Mouse (Mus musculus): ENCODE data around the gene Nos3. TPM values are rescaled to one million over a fixed set of nuclear protein-coding genes. Genes with fewer than 3 reads are reported as not detected.

Gene Nos3
- total and polyA plus RNA-seq, 3 experiments: 0.30 to 0.36 (median 0.31) TPM

GRCm38 (mm10) chr5:24389658-24390020 lies 25.0 kb downstream of the Nos3 start:
- Histone ChIP-seq H3K4me1 (ENCODE audit: control insufficient read depth in 1 of 2, insufficient read depth in 2 of 2) (peaks cover 15 to 54% of the 10 kb centered on the region in 2 experiments), H3K79me2 (replicated peaks; ENCODE audit: control insufficient read depth, extremely low read depth, insufficient read depth, poor library complexity, severe bottlenecking) (no peaks in the 10 kb centered on the region), H3K9ac (ENCODE audit: insufficient read depth, low read depth) (peak overlapping the region; percentile 16; the same call in 1 of the 2 replicates), H3K36me3 (replicated peaks in 1 of 2; ENCODE audit: control insufficient read depth in 1 of 2, insufficient read depth in 1 of 2, low read length in 1 of 2) (no peaks in the 10 kb centered on the region), H3K4me3 (replicated peaks in 1 of 3; ENCODE audit: low read depth in 2 of 3, low read length in 2 of 3, poor library complexity in 1 of 3) (peak overlapping the region; percentile 33 to 55 (median 46)), H3K27me3 (replicated peaks) (no peaks in the 10 kb centered on the region), H3K27ac (ENCODE audit: insufficient read depth, low read depth) (peak overlapping the region; percentile 44), H3K4me2 (ENCODE audit: insufficient read depth, low read depth, poor library complexity, severe bottlenecking) (peak overlapping the region; percentile 37), H3K9me3 (replicated peaks; ENCODE audit: low read length) (peaks cover 11% of the 10 kb centered on the region)
- no peak for DNase-seq (ENCODE audit: extremely low read depth)
- dilution Hi-C loops (cut with MboI; ENCODE audit: extremely low pct_ligation_motif_present, extremely low pct_unique_long_range_greater_than_20kb, low sequenced_read_pairs) (no loop called here), in situ Hi-C loops (cut with MboI; ENCODE audit: low pct_ligation_motif_present, low pct_unique_long_range_greater_than_20kb, low sequenced_read_pairs) (no loop called here)
- TF ChIP-seq CHD2 (IDR thresholded peaks at IDR 0.05; ENCODE audit: low read length): no peak
- no peak for TF ChIP-seq USF2 (conservative IDR thresholded peaks at IDR 0.05; ENCODE audit: low read depth, low read length)
- TF ChIP-seq MXI1 (IDR thresholded peaks at IDR 0.05; ENCODE audit: low read depth, low read length): no peak
- TF ChIP-seq IRF4 (IDR thresholded peaks at IDR 0.05; ENCODE audit: low read depth, low read length): no peak
- no peak for TF ChIP-seq TBP (conservative IDR thresholded peaks at IDR 0.05; ENCODE audit: low read depth, low read length)
- no peak for TF ChIP-seq ZKSCAN1 (IDR thresholded peaks at IDR 0.05; ENCODE audit: borderline replicate concordance, low read depth, low read length)
- TF ChIP-seq MAZ (IDR thresholded peaks at IDR 0.05; ENCODE audit: low read depth, low read length): no peak
- TF ChIP-seq KAT2A (IDR thresholded peaks at IDR 0.05; ENCODE audit: insufficient replicate concordance, low read length): no peak
- TF ChIP-seq E2F4 (IDR thresholded peaks at IDR 0.05; ENCODE audit: insufficient replicate concordance, low read depth, low read length): no peak
- no peak for TF ChIP-seq SIN3A (IDR thresholded peaks at IDR 0.05; ENCODE audit: low read length)

GRCm38 (mm10) chr5:24391864-24392263 lies 27.3 kb downstream of the Nos3 start, which contains the start of gene Atg9b:
Gene Atg9b, minus strand, starts transcription at chr5:24392143.
- dilution Hi-C loops (cut with MboI; ENCODE audit: extremely low pct_ligation_motif_present, extremely low pct_unique_long_range_greater_than_20kb, low sequenced_read_pairs) (no loop called here), in situ Hi-C loops (cut with MboI; ENCODE audit: low pct_ligation_motif_present, low pct_unique_long_range_greater_than_20kb, low sequenced_read_pairs) (no loop called here)
- Histone ChIP-seq H3K27me3 (replicated peaks) (no peaks in the 10 kb centered on the region), H3K36me3 (replicated peaks in 1 of 2; ENCODE audit: control insufficient read depth in 1 of 2, insufficient read depth in 1 of 2, low read length in 1 of 2) (peaks cover 0 to 5% of the 10 kb centered on the region in 2 experiments), H3K9ac (ENCODE audit: insufficient read depth, low read depth) (no peak within 1 kb of the TSS), H3K27ac (ENCODE audit: insufficient read depth, low read depth) (no peak within 1 kb of the TSS), H3K4me1 (ENCODE audit: control insufficient read depth in 1 of 2, insufficient read depth in 2 of 2) (peaks cover 14 to 53% of the 10 kb centered on the region in 2 experiments), H3K79me2 (replicated peaks; ENCODE audit: control insufficient read depth, extremely low read depth, insufficient read depth, poor library complexity, severe bottlenecking) (no peaks in the 10 kb centered on the region), H3K9me3 (replicated peaks; ENCODE audit: low read length) (peaks cover 11% of the 10 kb centered on the region), H3K4me2 (ENCODE audit: insufficient read depth, low read depth, poor library complexity, severe bottlenecking) (no peak within 1 kb of the TSS), H3K4me3 (replicated peaks in 1 of 3; ENCODE audit: low read depth in 2 of 3, low read length in 2 of 3, poor library complexity in 1 of 3) (no peak within 1 kb of the TSS)
- DNase-seq (ENCODE audit: extremely low read depth): no peak
- no peak for TF ChIP-seq JUND (conservative IDR thresholded peaks at IDR 0.05; ENCODE audit: low read depth, low read length)
- no peak for TF ChIP-seq USF2 (conservative IDR thresholded peaks at IDR 0.05; ENCODE audit: low read depth, low read length)
- TF ChIP-seq CHD1 (IDR thresholded peaks at IDR 0.05; ENCODE audit: low read depth, low read length): no peak
- TF ChIP-seq SMC3 (IDR thresholded peaks at IDR 0.05; ENCODE audit: low read depth, low read length): no peak
- no peak for TF ChIP-seq KAT2A (IDR thresholded peaks at IDR 0.05; ENCODE audit: insufficient replicate concordance, low read length)
- no peak for TF ChIP-seq PAX5 (IDR thresholded peaks at IDR 0.05; ENCODE audit: low read length)
- no peak for TF ChIP-seq MAZ (IDR thresholded peaks at IDR 0.05; ENCODE audit: low read depth, low read length)
- no peak for TF ChIP-seq POLR2AphosphoS2 (IDR thresholded peaks at IDR 0.05; ENCODE audit: low read depth, low read length)

All from CH12.LX (cell line).